Mouse (Mus musculus): Measurements from ENCODE around the gene Olfr331.
A peak's percentile ranks its signal among the peaks of the same experiment; 100 is the strongest.
"Not testable (repeated sequence)": the region's sequence is repeated elsewhere in the genome, so short reads cannot be mapped to it uniquely, and the experiment has no call there.

Gene Olfr331

DNA sequence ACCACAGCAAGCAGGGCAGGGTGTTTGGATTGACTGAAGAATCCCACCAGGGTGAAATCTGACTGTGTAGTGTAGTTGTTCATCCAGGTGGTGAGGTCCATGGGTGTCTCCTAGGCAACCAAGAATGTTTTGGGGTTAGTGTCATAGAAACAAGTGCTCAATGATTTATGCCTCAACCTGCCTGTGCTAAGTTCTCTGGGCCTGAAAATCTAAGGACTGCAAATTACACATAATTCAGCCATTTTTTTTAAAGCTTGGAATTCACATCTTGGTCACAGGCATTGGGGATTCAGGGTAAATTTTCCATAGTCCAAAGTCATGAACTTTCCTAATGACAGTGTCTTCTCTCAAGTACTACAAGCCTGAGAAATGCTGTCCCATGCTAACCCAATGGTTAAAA is at the start of gene Olfr331:
Olfr331 (minus strand) TSS at position 101 of the 400 bp plus-strand sequence.
- DNase-seq (ENCODE audit: low read depth, low spot score), result not testable (repeated sequence)

DNA sequence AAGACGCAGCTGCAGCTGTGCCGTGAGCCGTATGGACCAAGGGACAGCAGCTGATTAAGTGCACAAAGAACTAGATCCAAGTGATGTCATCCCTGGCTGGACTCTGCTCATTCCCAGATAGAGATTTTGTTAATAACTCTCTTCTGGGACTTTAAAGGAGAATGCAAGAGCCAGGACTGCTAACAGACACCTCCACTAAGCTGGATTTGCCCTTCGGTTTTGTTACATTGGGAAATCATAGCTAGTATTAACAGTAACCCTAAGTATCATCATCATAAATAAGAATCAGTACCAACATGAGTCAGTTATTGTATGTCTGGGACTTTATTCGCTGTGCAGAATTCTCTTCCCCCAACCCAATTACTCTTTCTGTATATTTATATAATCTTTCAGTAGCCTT is 44.0 kb upstream of the Olfr331 start, which contains the start of gene Olfr329-ps:
Olfr329-ps (minus strand) TSS at position 101 of the 400 bp plus-strand sequence.
- DNase-seq (ENCODE audit: low read depth, low spot score), result no peak

DNA sequence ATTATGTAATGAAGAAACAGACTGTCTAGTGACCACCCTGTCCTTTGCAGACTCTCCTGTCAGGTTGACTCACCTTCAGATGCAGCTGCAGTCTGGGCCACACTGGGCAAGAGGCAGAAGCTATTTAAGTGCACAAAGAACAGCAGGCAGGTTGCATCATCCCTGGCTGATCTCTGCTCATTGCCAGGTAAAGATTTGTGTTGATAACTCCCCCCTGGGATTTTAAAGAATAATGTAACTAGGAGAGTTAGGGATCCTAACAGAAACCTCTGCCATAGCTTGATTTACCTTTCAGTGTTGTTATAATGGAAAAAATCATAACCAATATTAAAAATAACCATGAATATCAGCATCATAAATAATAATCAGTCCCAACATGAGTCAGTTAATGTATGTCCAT is 32.4 kb upstream of the Olfr331 start, which contains the start of gene Olfr330:
Olfr330 (minus strand) TSS at position 101 of the 400 bp plus-strand sequence.
- not testable (repeated sequence) for DNase-seq (ENCODE audit: low read depth, low spot score)

GRCm38 (mm10) chr11:58519756-58520155 is 17.4 kb upstream of the Olfr331 start:
- not testable (repeated sequence) for DNase-seq (ENCODE audit: low read depth, low spot score)

GRCm38 (mm10) chr11:58518916-58519315 is 16.5 kb upstream of the Olfr331 start:
- DNase-seq (ENCODE audit: low read depth, low spot score), result not testable (repeated sequence)

DNA sequence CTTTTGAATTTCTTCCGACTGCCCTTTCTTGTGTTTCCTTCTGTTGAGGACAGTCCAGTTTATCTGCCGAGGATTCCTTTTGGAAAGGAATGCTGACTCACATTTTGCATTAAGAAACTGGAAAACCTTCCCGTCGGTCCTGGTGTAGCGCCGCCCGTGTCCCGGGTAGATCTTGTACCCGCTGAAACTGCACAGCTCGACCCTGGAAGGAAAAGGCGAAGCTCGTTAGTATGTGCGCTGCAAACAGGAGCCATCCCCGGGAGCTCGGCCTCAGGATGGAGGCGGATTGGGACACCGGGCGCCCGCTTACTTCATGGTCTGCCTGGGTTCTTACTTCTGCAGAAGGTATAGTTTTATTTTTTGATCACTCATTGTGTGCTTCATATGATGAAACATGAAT is 6.7 kb upstream of the Olfr331 start:
- not testable (repeated sequence) for DNase-seq (ENCODE audit: low read depth, low spot score)

DNA sequence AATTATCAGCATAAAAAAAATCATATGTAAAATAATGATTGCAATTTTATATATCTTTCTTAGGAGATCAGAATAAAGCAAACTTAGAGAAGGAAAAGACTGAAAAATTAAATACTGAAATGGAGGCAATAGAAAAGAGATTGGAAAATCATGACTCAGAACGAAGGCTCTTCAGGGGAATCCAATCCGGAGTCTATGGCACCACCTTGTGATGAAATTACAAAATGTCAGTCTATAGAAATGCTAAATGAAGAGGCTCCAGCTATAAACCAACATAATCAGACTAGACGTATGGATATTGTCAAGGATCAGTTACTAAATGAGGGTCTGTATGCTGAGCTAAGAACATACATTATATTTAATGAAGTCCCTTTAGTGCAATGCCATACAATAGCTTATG is 3.1 kb downstream of the Olfr331 start:
- DNase-seq (ENCODE audit: low read depth, low spot score), result peak; percentile 55

DNA sequence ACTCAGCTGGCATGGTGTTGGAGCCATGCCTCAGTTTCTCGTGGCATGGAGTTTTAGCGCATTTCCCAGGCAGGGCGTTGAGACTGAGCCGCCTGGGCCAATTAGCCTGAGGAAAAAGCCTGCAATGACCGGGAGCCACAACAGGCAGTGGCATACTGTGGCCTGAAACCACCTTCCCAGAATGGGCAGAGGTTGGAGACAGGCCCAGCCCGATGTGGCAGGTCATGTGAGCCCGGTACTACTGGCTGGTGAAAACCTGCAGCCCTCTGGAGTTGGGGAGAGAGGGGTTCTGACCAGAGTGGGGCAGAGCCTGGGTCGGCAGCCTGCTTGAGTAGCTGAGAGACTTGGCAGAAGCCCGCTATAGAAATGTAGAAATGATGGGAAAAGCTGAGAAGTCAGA is 3.6 kb downstream of the Olfr331 start:
- no peak for DNase-seq (ENCODE audit: low read depth, low spot score)

DNA sequence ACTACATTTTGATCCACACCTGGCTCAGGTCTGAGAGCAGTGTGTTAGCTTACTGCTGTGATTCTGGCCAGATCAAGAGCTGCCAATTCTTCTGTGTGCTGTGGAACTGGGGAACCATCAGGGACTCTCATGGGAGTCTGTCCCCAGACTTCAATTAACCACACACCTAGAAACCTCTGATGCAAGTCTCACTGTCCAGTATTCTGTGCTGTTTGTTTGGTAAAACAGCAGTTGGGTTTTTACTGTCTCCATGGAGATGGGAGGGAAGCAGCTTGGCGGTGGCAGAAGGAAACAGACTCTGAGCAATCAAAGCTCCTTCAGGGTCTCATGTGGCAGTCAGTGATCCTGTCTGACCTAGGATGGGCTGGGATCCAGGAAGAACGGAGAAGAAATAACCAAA is 9.9 kb downstream of the Olfr331 start, which contains the start of gene Olfr332:
Olfr332 (minus strand) TSS at position 101 of the 400 bp plus-strand sequence.
- no peak for DNase-seq (ENCODE audit: low read depth, low spot score)

GRCm38 (mm10) chr11:58462170-58462569 is 40.2 kb downstream of the Olfr331 start, which contains the start of gene Olfr30:
Gene Olfr30 (minus strand): TSS chr11:58462270.
- no peak for DNase-seq (ENCODE audit: low read depth, low spot score)

GRCm38 (mm10) chr11:58453592-58453991 is 48.8 kb downstream of the Olfr331 start:
- DNase-seq (ENCODE audit: low read depth, low spot score), result no peak

GRCm38 (mm10) chr11:58452759-58453158 is 49.6 kb downstream of the Olfr331 start, which contains the start of gene Lypd9:
Gene Lypd9 (minus strand): TSS chr11:58452923.
- DNase-seq (ENCODE audit: low read depth, low spot score), result no peak
